Mouse (Mus musculus): ENCODE results near the gene Olfr1204. TPM values are rescaled to one million over a fixed set of nuclear protein-coding genes. Genes with fewer than 3 reads are reported as not detected.

The Olfr1204 gene
- polyA plus RNA-seq (2012; rRNA removed), result not detected in 2 replicates

GRCm38 (mm10) chr2:88848992-88849391 is at the start of gene Olfr1204:
Gene Olfr1204 (plus strand): TSS chr2:88849292.
- Histone ChIP-seq H3K27me3 (ENCODE audit: control insufficient read depth, insufficient read depth, low read length) (no peaks in the 10 kb centered on the region), H3K27ac (ENCODE audit: insufficient read depth, low read length) (no peak within 1 kb of the TSS), H3K4me1 (ENCODE audit: control insufficient read depth, insufficient read depth, low read length) (no peaks in the 10 kb centered on the region), H3K4me3 (replicated peaks; ENCODE audit: insufficient read depth, low read depth, low read length) (no peak within 1 kb of the TSS)
- no peak for DNase-seq
- WGBS, result 90% methylated on average over 1 of the region's 1 CpGs
- TF ChIP-seq POLR2A (IDR thresholded peaks at IDR 0.05; ENCODE audit: borderline replicate concordance, insufficient read depth, low read length), result no peak
- no peak for TF ChIP-seq CTCF (IDR thresholded peaks at IDR 0.05; ENCODE audit: borderline replicate concordance, insufficient read depth, low read depth, low read length)

- Histone ChIP-seq H3K27ac (ENCODE audit: insufficient read depth, low read length) (no peak within 1 kb of the TSS), H3K4me3 (replicated peaks; ENCODE audit: insufficient read depth, low read depth, low read length) (no peak within 1 kb of the TSS), H3K27me3 (ENCODE audit: control insufficient read depth, insufficient read depth, low read length) (no peaks in the 10 kb centered on the region), H3K4me1 (ENCODE audit: control insufficient read depth, insufficient read depth, low read length) (no peaks in the 10 kb centered on the region)
- no peak for DNase-seq
- WGBS, result 69% methylated on average over 1 of the region's 1 CpGs
- TF ChIP-seq CTCF (IDR thresholded peaks at IDR 0.05; ENCODE audit: borderline replicate concordance, insufficient read depth, low read depth, low read length) (no peak), POLR2A (IDR thresholded peaks at IDR 0.05; ENCODE audit: borderline replicate concordance, insufficient read depth, low read length) (no peak)
Measured at GRCm38 (mm10) chr2:88814196-88814595, 34.9 kb upstream of the Olfr1204 start, which contains the start of gene Olfr1202. Gene Olfr1202 (plus strand): TSS chr2:88814496.

GRCm38 (mm10) chr2:88829437-88829836 is 19.7 kb upstream of the Olfr1204 start, which contains the start of gene Olfr1205:
Gene Olfr1205 (plus strand): TSS chr2:88829737.
- WGBS, result 72% methylated on average over 2 of the region's 2 CpGs

GRCm38 (mm10) chr2:88838477-88838876 is 10.6 kb upstream of the Olfr1204 start:
- Histone ChIP-seq H3K4me1 (ENCODE audit: control insufficient read depth, insufficient read depth, low read length) (no peaks in the 10 kb centered on the region), H3K27ac (ENCODE audit: insufficient read depth, low read length) (no peak overlapping the region), H3K4me3 (replicated peaks; ENCODE audit: insufficient read depth, low read depth, low read length) (no peak overlapping the region), H3K27me3 (ENCODE audit: control insufficient read depth, insufficient read depth, low read length) (no peaks in the 10 kb centered on the region)
- DNase-seq, result no peak
- TF ChIP-seq POLR2A (IDR thresholded peaks at IDR 0.05; ENCODE audit: borderline replicate concordance, insufficient read depth, low read length) (no peak), CTCF (IDR thresholded peaks at IDR 0.05; ENCODE audit: borderline replicate concordance, insufficient read depth, low read depth, low read length) (no peak)
- 83% methylated on average over 2 of the region's 2 CpGs for WGBS

More at GRCm38 (mm10) chr2:88829437-88829836, 19.7 kb upstream of the Olfr1204 start, which contains the start of gene Olfr1205:
- Histone ChIP-seq H3K27me3 (ENCODE audit: control insufficient read depth, insufficient read depth, low read length) (no peaks in the 10 kb centered on the region), H3K4me3 (replicated peaks; ENCODE audit: insufficient read depth, low read depth, low read length) (no peak within 1 kb of the TSS), H3K4me1 (ENCODE audit: control insufficient read depth, insufficient read depth, low read length) (no peaks in the 10 kb centered on the region), H3K27ac (ENCODE audit: insufficient read depth, low read length) (no peak within 1 kb of the TSS)
- TF ChIP-seq POLR2A (IDR thresholded peaks at IDR 0.05; ENCODE audit: borderline replicate concordance, insufficient read depth, low read length) (no peak), CTCF (IDR thresholded peaks at IDR 0.05; ENCODE audit: borderline replicate concordance, insufficient read depth, low read depth, low read length) (no peak)
- DNase-seq, result no peak

- 67% methylated on average over 2 of the region's 2 CpGs for WGBS
Measured at GRCm38 (mm10) chr2:88862931-88863330, 13.8 kb downstream of the Olfr1204 start, which contains the start of gene Olfr1206. Gene Olfr1206 (plus strand): TSS chr2:88863231.

GRCm38 (mm10) chr2:88902211-88902610 is 53.1 kb downstream of the Olfr1204 start, which contains the start of gene Olfr1208:
Gene Olfr1208 (minus strand): TSS chr2:88902311.
- Histone ChIP-seq H3K4me3 (replicated peaks; ENCODE audit: insufficient read depth, low read depth, low read length) (no peak within 1 kb of the TSS), H3K27ac (ENCODE audit: insufficient read depth, low read length) (no peak within 1 kb of the TSS), H3K27me3 (ENCODE audit: control insufficient read depth, insufficient read depth, low read length) (no peaks in the 10 kb centered on the region), H3K4me1 (ENCODE audit: control insufficient read depth, insufficient read depth, low read length) (no peaks in the 10 kb centered on the region)
- no peak for DNase-seq
- TF ChIP-seq POLR2A (IDR thresholded peaks at IDR 0.05; ENCODE audit: borderline replicate concordance, insufficient read depth, low read length) (no peak), CTCF (IDR thresholded peaks at IDR 0.05; ENCODE audit: borderline replicate concordance, insufficient read depth, low read depth, low read length) (no peak)

More at GRCm38 (mm10) chr2:88862931-88863330, 13.8 kb downstream of the Olfr1204 start, which contains the start of gene Olfr1206:
- DNase-seq, result no peak
- Histone ChIP-seq H3K27me3 (ENCODE audit: control insufficient read depth, insufficient read depth, low read length) (no peaks in the 10 kb centered on the region), H3K4me3 (replicated peaks; ENCODE audit: insufficient read depth, low read depth, low read length) (no peak within 1 kb of the TSS), H3K4me1 (ENCODE audit: control insufficient read depth, insufficient read depth, low read length) (no peaks in the 10 kb centered on the region), H3K27ac (ENCODE audit: insufficient read depth, low read length) (no peak within 1 kb of the TSS)
- no peak for TF ChIP-seq CTCF (IDR thresholded peaks at IDR 0.05; ENCODE audit: borderline replicate concordance, insufficient read depth, low read depth, low read length)
- no peak for TF ChIP-seq POLR2A (IDR thresholded peaks at IDR 0.05; ENCODE audit: borderline replicate concordance, insufficient read depth, low read length)

Other genes with a start within 250 kb of the Olfr1204 start
- not detected in 2 replicates for gene Olfr1191-ps1, start 208.8 kb upstream of the Olfr1204 start, polyA plus RNA-seq (2012; rRNA removed)
- not detected in 2 replicates for gene Olfr1192-ps1, start 200.8 kb upstream of the Olfr1204 start, polyA plus RNA-seq (2012; rRNA removed)
- not detected in 2 replicates for gene Olfr1193, start 173.7 kb upstream of the Olfr1204 start, polyA plus RNA-seq (2012; rRNA removed)
- not detected in 2 replicates for gene Olfr1195, start 160.1 kb upstream of the Olfr1204 start, polyA plus RNA-seq (2012; rRNA removed)
- gene Olfr1196, start 144.7 kb upstream of the Olfr1204 start, polyA plus RNA-seq (2012; rRNA removed), result not detected in 2 replicates
- gene Olfr1197, start 116.9 kb upstream of the Olfr1204 start, polyA plus RNA-seq (2012; rRNA removed), result not detected in 2 replicates
- not detected in 2 replicates for gene Olfr1198, start 97.9 kb upstream of the Olfr1204 start, polyA plus RNA-seq (2012; rRNA removed)
- gene Olfr1199, start 88.8 kb upstream of the Olfr1204 start, polyA plus RNA-seq (2012; rRNA removed), result not detected in 2 replicates
- not detected in 2 replicates for gene Olfr1200, start 78.8 kb upstream of the Olfr1204 start, polyA plus RNA-seq (2012; rRNA removed)
- gene Olfr1201, start 56.3 kb upstream of the Olfr1204 start, polyA plus RNA-seq (2012; rRNA removed), result not detected in 2 replicates
- gene Olfr1202, start 34.8 kb upstream of the Olfr1204 start, polyA plus RNA-seq (2012; rRNA removed), result not detected in 2 replicates
- not detected in 2 replicates for gene Olfr1205, start 19.6 kb upstream of the Olfr1204 start, polyA plus RNA-seq (2012; rRNA removed)
- gene Olfr1206, start 13.9 kb downstream of the Olfr1204 start, polyA plus RNA-seq (2012; rRNA removed), result not detected in 2 replicates
- not detected in 2 replicates for gene Olfr1208, start 53.0 kb downstream of the Olfr1204 start, polyA plus RNA-seq (2012; rRNA removed)
- not detected in 2 replicates for gene Olfr1209, start 65.9 kb downstream of the Olfr1204 start, polyA plus RNA-seq (2012; rRNA removed)
- gene Olfr1211, start 88.8 kb downstream of the Olfr1204 start, polyA plus RNA-seq (2012; rRNA removed), result not detected in 2 replicates
- gene Olfr1212, start 104.7 kb downstream of the Olfr1204 start, polyA plus RNA-seq (2012; rRNA removed), result not detected in 2 replicates
- gene Gm13762, start 131.0 kb downstream of the Olfr1204 start, polyA plus RNA-seq (2012; rRNA removed), result not detected in 2 replicates
- not detected in 2 replicates for gene Olfr1214, start 143.4 kb downstream of the Olfr1204 start, polyA plus RNA-seq (2012; rRNA removed)
- gene Olfr1215, start 157.7 kb downstream of the Olfr1204 start, polyA plus RNA-seq (2012; rRNA removed), result not detected in 2 replicates
- gene Olfr1216, start 169.0 kb downstream of the Olfr1204 start, polyA plus RNA-seq (2012; rRNA removed), result not detected in 2 replicates
- not detected in 2 replicates for gene Olfr1217, start 182.8 kb downstream of the Olfr1204 start, polyA plus RNA-seq (2012; rRNA removed)
- not detected in 2 replicates for gene Olfr1218, start 211.9 kb downstream of the Olfr1204 start, polyA plus RNA-seq (2012; rRNA removed)
- gene Olfr1219, start 234.2 kb downstream of the Olfr1204 start, polyA plus RNA-seq (2012; rRNA removed), result not detected in 2 replicates

Measured in cerebellum, adult 2 months (tissue).